Mouse (Mus musculus) small intestine, adult 2 months (tissue): ENCODE measurements around the gene Ccdc69.
A peak's percentile ranks its signal among the peaks of the same experiment; 100 is the strongest.

ENCODE experiments used
- CTCF ChIP-seq: fragments of 200-500 bp; IDR thresholded peaks from 2 replicates; pipeline ENCODE4 v1.5.1; 2012; ENCODE audit warnings: low read depth, mild to moderate bottlenecking, control low read depth, inconsistent platforms, low read length, moderate library complexity, mixed read lengths; ENCODE audit not compliant: insufficient replicate concordance, insufficient read length; ENCODE audit errors: extremely low read depth
- POLR2A ChIP-seq: fragments of 200-500 bp; IDR thresholded peaks from 2 replicates; pipeline ENCODE4 v1.6.1; 2012; ENCODE audit warnings: low read depth, mild to moderate bottlenecking, control low read depth, inconsistent platforms, low read length, moderate library complexity

GRCm38 (mm10) chr11:55041348-55041747 is 36.6 kb downstream of the Ccdc69 start:
- TF ChIP-seq POLR2A, result no peak
- peak; percentile 42; the same call in 1 of the 2 replicates for TF ChIP-seq CTCF
